Mouse (Mus musculus) spleen, adult 18-20 months (tissue): ENCODE measurements around the gene Morc3.

Experiments used
- DNase-seq, 2 experiments: peaks; one replicate each; pipeline ENCODE4 v3.0.0; 2022; ENCODE audit warnings: mixed read lengths in 2 of 2

The Morc3 gene

GRCm38 (mm10) chr16:93884086-93884721 is 52.3 kb downstream of the Morc3 start:
- DNase-seq: peak in 1 of 2 experiments; percentile 15

- no peak for DNase-seq
Observed at GRCm38 (mm10) chr16:93884722-93885113, 52.8 kb downstream of the Morc3 start.

GRCm38 (mm10) chr16:93888481-93888880 is 56.6 kb downstream of the Morc3 start:
- no peak for DNase-seq

- no peak for DNase-seq
Observed at GRCm38 (mm10) chr16:93890948-93891604, 59.2 kb downstream of the Morc3 start.

- DNase-seq: no peak
Observed at GRCm38 (mm10) chr16:93893285-93893684, 61.4 kb downstream of the Morc3 start.

- no peak for DNase-seq
Observed at GRCm38 (mm10) chr16:93903027-93903426, 71.1 kb downstream of the Morc3 start.

GRCm38 (mm10) chr16:93906156-93907014 is 74.5 kb downstream of the Morc3 start:
- peak in 1 of 2 experiments; percentile 65 for DNase-seq

- DNase-seq: no peak
Observed at GRCm38 (mm10) chr16:93907761-93908160, 75.8 kb downstream of the Morc3 start.

GRCm38 (mm10) chr16:93908196-93908595 is 76.3 kb downstream of the Morc3 start:
- no peak for DNase-seq

GRCm38 (mm10) chr16:93909936-93910335 is 78.0 kb downstream of the Morc3 start:
- DNase-seq: no peak

- DNase-seq: no peak
Observed at GRCm38 (mm10) chr16:93910735-93911665, 79.1 kb downstream of the Morc3 start.

- DNase-seq: no peak
Observed at GRCm38 (mm10) chr16:93912158-93912557, 80.2 kb downstream of the Morc3 start.

GRCm38 (mm10) chr16:93912808-93913207 is 80.9 kb downstream of the Morc3 start:
- DNase-seq: no peak

- DNase-seq: no peak
Observed at GRCm38 (mm10) chr16:93913881-93914576, 82.1 kb downstream of the Morc3 start.

- DNase-seq: peak; percentile 39 to 64
Observed at GRCm38 (mm10) chr16:93915338-93915849, 83.5 kb downstream of the Morc3 start.

GRCm38 (mm10) chr16:93917712-93918678 is 86.1 kb downstream of the Morc3 start:
- DNase-seq: peak; percentile 57 to 84

GRCm38 (mm10) chr16:93918679-93919060 is 86.7 kb downstream of the Morc3 start:
- DNase-seq: no peak

GRCm38 (mm10) chr16:93919189-93919588 is 87.3 kb downstream of the Morc3 start:
- no peak for DNase-seq

GRCm38 (mm10) chr16:93920673-93921072 is 88.8 kb downstream of the Morc3 start:
- no peak for DNase-seq

- no peak for DNase-seq
Observed at GRCm38 (mm10) chr16:93922835-93923389, 91.0 kb downstream of the Morc3 start.
